Mouse (Mus musculus) MEL (cell line): ENCODE measurements at regions not wholly inside any gene's neighbourhood (a gene's known extent, or its start where the extent isn't known, plus 50 kb on each side); places are given as distances from the start of the nearest gene placed in this dataset.

Experiments used
- CHD2 ChIP-seq: IDR thresholded peaks from 2 replicates; pipeline ENCODE4 v1.6.1; 2011; ENCODE audit warnings: low read length, improper control_type of control experiment
- CTCF ChIP-seq, 3 experiments: IDR thresholded peaks in 2 of 3; conservative IDR thresholded peaks in 1 of 3; 2 replicates each; pipeline ENCODE4 v1.5.1; 2011 to 2012; ENCODE audit warnings: low read length in 3 of 3, low read depth in 2 of 3, mild to moderate bottlenecking in 2 of 3, improper control_type of control experiment in 1 of 3, inconsistent platforms in 1 of 3, mixed read lengths in 1 of 3, moderate library complexity in 1 of 3; ENCODE audit not compliant: control insufficient read depth in 1 of 3, insufficient read depth in 1 of 3, poor library complexity in 1 of 3, severe bottlenecking in 1 of 3
- ELF1 ChIP-seq: IDR thresholded peaks from 2 replicates; pipeline ENCODE4 v1.6.1; 2014; ENCODE audit warnings: low read depth, mild to moderate bottlenecking, inconsistent platforms, low read length, improper control_type of control experiment, moderate library complexity
- EP300 ChIP-seq, 2 experiments: IDR thresholded peaks; 2 replicates each; pipeline ENCODE4 v1.6.1; 2011; ENCODE audit warnings: improper control_type of control experiment in 2 of 2, low read length in 2 of 2, low read depth in 1 of 2, mild to moderate bottlenecking in 1 of 2
- MAX ChIP-seq: IDR thresholded peaks from 2 replicates; pipeline ENCODE4 v1.6.1; 2011; ENCODE audit warnings: low read length, improper control_type of control experiment
- MEF2A ChIP-seq: IDR thresholded peaks from 2 replicates; pipeline ENCODE4 v1.6.1; 2014; ENCODE audit warnings: low read depth, mild to moderate bottlenecking, inconsistent platforms, low read length, improper control_type of control experiment; ENCODE audit not compliant: poor library complexity, insufficient replicate concordance, severe bottlenecking; ENCODE audit errors: extremely low read depth
- MYC ChIP-seq: IDR thresholded peaks from 2 replicates; pipeline ENCODE4 v1.6.1; 2011; ENCODE audit warnings: low read depth, mild to moderate bottlenecking, low read length, improper control_type of control experiment, moderate library complexity
- POLR2A ChIP-seq, 2 experiments: IDR thresholded peaks; 2 replicates each; pipeline ENCODE4 v1.6.1; 2011 to 2012; ENCODE audit warnings: low read length in 2 of 2, mild to moderate bottlenecking in 2 of 2, control low read depth in 1 of 2, improper control_type of control experiment in 1 of 2, low read depth in 1 of 2, moderate library complexity in 1 of 2; ENCODE audit not compliant: control insufficient read depth in 1 of 2, insufficient read depth in 1 of 2, poor library complexity in 1 of 2
- TAL1 ChIP-seq: IDR thresholded peaks from 2 replicates; pipeline ENCODE4 v1.6.1; 2012; ENCODE audit warnings: mild to moderate bottlenecking, inconsistent platforms, low read length, moderate library complexity, mixed read lengths
- TBP ChIP-seq: IDR thresholded peaks from 2 replicates; pipeline ENCODE4 v1.8.0; 2011; ENCODE audit warnings: low read depth, low read length, improper control_type of control experiment
- UBTF ChIP-seq: IDR thresholded peaks from 2 replicates; pipeline ENCODE4 v1.6.1; 2012; ENCODE audit warnings: low read depth, mild to moderate bottlenecking, inconsistent platforms, low read length, improper control_type of control experiment, moderate library complexity, borderline replicate concordance; ENCODE audit not compliant: insufficient read depth
- ZC3H11A ChIP-seq: IDR thresholded peaks from 2 replicates; pipeline ENCODE4 v1.6.1; 2012; ENCODE audit warnings: low read depth, mild to moderate bottlenecking, inconsistent platforms, low read length, improper control_type of control experiment
- ZNF384 ChIP-seq: IDR thresholded peaks from 2 replicates; pipeline ENCODE4 v1.6.1; 2012; ENCODE audit warnings: low read depth, mild to moderate bottlenecking, inconsistent platforms, low read length, improper control_type of control experiment

DNA sequence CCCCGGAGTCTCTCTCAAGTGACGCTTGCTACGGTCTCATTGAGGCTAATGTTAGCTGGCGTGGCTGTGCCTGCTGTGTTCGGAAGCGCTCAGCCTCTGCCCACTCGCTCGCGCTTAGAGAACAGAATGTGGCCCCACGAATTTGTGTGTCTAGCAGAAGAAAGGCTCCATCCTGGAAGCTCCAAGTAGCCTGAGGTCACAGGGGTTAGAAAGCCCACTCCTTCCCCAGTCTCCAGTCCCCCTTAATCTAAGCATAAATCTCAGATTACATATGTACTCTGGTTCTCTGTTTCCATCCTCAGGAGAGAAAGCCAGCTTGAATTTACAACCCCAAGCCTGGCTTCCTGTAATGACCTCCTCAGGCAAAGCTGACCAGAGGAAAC is 73.8 kb upstream of the Gm9887 start:
- TF ChIP-seq CTCF (IDR thresholded peaks at IDR 0.05 in 2 of 3, conservative IDR thresholded peaks at IDR 0.05 in 1 of 3; ENCODE audit: control insufficient read depth in 1 of 3, insufficient read depth in 1 of 3, low read depth in 2 of 3, low read length in 3 of 3, poor library complexity in 1 of 3, severe bottlenecking in 1 of 3) (no peak), UBTF (no peak), POLR2A (IDR thresholded peaks at IDR 0.05; ENCODE audit: control insufficient read depth in 1 of 2, insufficient read depth in 1 of 2, low read depth in 1 of 2, low read length in 2 of 2, poor library complexity in 1 of 2) (no peak), EP300 (IDR thresholded peaks at IDR 0.05; ENCODE audit: low read depth in 1 of 2, low read length in 2 of 2) (no peak), MAX (no peak), ZNF384 (no peak), CHD2 (no peak), MYC (no peak), TBP (no peak), ZC3H11A (no peak), TAL1 (no peak), MEF2A (no peak), ELF1 (no peak)
